Mouse (Mus musculus) embryonic facial prominence, embryonic 11.5 days (tissue): ENCODE measurements around the gene Tfrc. TPM values are rescaled to one million over a fixed set of nuclear protein-coding genes. Genes with fewer than 3 reads are reported as not detected.

Experiments
- polyA plus RNA-seq: library from polyadenylated mRNA; unstranded; fragments of >200 nt; fragmentation: Nextera tagmentation; extraction: Ambion mirVana; gene quantifications from 2 replicates; pipeline ENCODE4 v1.2.1, GENCODE M21; 2014

Gene Tfrc
- polyA plus RNA-seq, 1 experiment from 2014 or later: 63.2 TPM

Other genes with a start within 250 kb of the Tfrc start
- gene Tm4sf19, start 208.4 kb upstream of the Tfrc start, polyA plus RNA-seq: 0.22 TPM in 1 of 2 replicates, not detected in the other
- 31.9 and 32.3 TPM in 2 replicates for gene Tctex1d2, start 189.2 kb upstream of the Tfrc start, polyA plus RNA-seq
- gene Pcyt1a, start 178.0 kb upstream of the Tfrc start, polyA plus RNA-seq: 33.4 and 36.7 TPM in 2 replicates
- 0.34 and 0.53 TPM in 2 replicates for gene Slc51a, start 121.0 kb upstream of the Tfrc start, polyA plus RNA-seq
- gene Zdhhc19, start 112.7 kb upstream of the Tfrc start, polyA plus RNA-seq: not detected in 2 replicates
- 5.3 and 5.8 TPM in 2 replicates for gene Tnk2, start 35.0 kb downstream of the Tfrc start, polyA plus RNA-seq
- 0.28 TPM in 1 of 2 replicates, not detected in the other for gene Muc4, start 127.0 kb downstream of the Tfrc start, polyA plus RNA-seq
- gene Muc20, start 188.5 kb downstream of the Tfrc start, polyA plus RNA-seq: not detected in 2 replicates
- not detected in 2 replicates for gene Smbd1, start 201.6 kb downstream of the Tfrc start, polyA plus RNA-seq